Mouse (Mus musculus) induced T-regulatory cell, adult 2 months (primary cell): ENCODE results near the gene Acss2.

Experiments used
- DNase-seq: peaks from one replicate; pipeline ENCODE4 v3.0.0-alpha.2; 2012; ENCODE audit warnings: low read depth

Gene Acss2

DNA sequence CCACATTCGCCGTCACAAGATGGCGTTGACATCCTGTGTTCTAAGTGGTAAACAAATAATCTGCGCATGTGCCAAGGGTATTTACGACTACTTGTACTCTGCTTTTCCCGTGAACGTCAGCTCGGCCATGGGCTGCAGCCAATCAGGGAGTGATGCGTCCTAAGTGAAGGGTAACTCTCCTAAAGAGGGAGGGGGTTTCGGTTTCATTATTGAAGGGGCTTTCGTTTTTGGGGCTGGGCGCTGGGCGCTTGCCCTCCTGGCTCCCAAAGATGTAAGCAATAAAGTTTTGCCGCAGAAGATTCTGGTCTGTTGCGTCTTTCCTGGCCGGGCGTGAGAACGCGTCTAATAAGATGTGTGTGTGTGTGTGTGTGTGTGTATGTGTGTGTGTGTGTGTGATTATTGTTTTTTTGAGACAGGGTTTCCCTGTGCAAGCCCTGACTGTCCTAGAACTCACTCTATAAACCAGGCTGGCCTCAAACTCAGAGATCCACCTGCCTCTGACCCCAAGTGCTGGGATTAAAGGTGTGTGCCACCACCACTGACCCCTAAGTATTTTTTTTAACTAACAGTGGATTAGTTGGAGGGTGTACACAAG lies 20.8 kb downstream of the Acss2 start:
- DNase-seq, result peak; percentile 51

DNA sequence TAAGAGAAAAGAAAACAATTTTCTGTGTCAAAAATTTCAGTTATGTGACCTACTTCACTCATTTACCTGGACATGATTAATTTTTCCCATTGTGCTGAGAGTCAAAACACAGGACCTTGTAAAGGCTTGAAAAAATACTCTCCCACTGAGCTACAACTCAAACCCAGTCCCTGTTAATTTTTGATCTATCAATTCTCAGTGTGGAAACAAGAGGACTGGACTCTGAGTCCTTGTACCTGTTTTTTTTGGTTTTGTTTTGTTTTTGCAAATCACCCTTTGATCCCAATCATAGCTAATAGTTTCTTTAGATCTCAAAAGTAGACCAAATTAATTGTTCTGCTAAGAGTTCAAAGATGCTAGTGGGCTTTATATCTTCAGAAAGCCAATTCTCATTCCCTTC lies 21.9 kb downstream of the Acss2 start:
- DNase-seq, result no peak

DNA sequence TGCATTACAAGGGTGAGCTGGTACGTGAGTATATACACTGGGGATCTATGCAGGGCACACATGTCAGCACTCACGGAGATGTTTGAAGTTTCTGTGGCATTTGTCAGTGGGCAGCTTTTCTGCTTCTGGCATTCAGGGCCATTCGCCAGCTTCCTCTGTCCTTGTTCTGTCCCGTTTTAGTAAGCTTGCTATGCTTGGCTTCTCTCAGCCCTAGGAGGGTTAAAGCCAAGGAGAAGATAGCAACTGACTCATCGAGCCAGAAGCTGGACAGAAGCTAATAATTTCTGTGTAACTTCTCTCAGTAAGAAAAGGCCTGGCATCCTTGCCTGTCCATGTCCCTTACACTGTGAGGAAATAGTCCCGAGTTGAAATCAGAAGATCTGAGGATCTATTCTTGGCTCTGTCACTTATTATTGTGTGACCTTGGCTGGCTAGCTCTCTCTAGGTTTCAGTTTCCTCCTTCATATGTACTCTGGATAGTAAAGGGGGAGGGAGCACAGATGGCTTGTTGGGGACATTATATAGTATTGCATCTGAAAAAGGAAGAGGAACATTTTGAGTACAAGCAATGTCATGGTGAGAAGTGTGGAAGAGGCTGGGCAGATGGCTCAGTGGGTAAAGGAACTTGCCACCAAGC lies 23.2 kb downstream of the Acss2 start:
- DNase-seq, result no peak

DNA sequence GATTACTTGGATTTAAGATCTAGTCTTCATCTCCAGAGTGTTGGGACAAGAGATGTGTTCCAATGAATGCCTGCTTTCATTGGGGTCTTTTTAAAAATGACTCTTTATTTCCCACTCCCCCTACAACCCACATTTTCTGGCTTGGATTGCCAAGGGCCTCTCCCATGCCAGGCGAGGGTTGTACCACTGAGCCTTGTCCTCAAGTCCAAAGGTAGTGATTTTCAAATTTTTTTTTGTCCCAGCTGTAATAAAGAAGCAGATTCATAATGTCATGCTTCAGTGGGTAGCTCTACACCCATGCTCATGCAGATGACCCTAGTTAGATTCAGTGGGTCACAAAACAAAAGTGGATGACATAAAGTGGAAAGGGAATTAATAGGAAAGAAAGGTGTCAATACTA lies 29.2 kb downstream of the Acss2 start:
- DNase-seq, result no peak

DNA sequence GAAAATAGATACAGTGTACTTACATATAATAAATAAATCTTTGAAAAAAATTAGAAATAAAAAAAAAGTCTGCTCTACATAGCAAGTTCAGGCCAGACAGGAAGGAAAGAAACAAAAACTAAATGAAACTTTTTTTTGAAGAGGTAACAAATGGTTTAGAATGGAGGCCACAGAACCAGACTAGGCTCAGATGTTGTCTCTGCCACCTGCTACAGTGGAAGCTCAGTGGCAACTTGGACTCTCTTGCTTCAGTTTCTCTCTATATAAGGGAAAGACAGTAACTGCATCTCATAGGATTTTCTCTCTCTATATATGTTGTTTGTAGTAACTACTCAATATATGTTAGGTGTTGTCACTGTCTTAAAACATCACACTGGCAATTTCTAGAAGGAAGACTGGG lies 34.6 kb downstream of the Acss2 start:
- no peak for DNase-seq

GRCm38 (mm10) chr2:155552949-155553354 lies 35.2 kb downstream of the Acss2 start:
- DNase-seq, result peak; percentile 73

GRCm38 (mm10) chr2:155554426-155554985 lies 36.8 kb downstream of the Acss2 start:
- DNase-seq, result peak; percentile 66

DNA sequence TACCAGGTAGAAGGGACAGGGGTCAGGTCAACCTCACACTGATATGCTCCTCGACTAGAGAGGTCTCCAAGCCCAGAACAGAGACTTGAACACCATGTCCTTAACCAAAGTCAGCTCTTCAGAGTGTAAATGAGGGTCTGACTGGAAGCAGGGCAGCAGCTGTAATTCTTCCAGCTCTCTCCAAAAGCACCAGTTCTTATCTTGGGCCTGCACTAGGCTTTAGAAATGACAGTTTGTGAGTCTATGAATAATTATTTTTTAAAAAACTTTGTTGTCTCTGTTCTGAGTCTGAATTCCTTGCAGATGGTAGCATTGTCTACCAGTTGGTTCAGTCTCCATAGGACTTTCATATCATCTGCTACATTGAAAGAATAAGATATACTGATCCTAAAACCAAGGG lies 44.5 kb downstream of the Acss2 start:
- DNase-seq, result no peak

DNA sequence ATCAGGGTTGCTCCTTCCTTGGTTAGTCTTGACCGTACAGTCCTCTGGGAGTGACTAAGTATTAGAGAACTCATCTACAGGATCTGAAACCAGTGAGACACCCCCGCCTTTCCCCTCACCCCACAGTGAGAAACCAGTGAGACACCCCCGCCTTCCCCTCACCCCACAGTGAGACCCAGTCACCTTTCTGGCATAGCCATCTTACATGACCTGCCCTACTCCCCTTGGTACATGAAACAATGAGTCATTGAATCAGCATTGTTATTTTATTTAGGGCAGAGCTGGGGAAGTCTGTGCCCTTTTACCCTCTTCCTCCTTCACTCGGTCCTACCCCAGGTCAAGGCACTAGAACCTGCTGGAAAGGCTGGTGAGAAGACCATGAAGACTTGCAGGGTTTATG lies 45.2 kb downstream of the Acss2 start:
- DNase-seq, result no peak

- DNase-seq, result no peak
Measured at GRCm38 (mm10) chr2:155567751-155568150, 50.0 kb downstream of the Acss2 start.

DNA sequence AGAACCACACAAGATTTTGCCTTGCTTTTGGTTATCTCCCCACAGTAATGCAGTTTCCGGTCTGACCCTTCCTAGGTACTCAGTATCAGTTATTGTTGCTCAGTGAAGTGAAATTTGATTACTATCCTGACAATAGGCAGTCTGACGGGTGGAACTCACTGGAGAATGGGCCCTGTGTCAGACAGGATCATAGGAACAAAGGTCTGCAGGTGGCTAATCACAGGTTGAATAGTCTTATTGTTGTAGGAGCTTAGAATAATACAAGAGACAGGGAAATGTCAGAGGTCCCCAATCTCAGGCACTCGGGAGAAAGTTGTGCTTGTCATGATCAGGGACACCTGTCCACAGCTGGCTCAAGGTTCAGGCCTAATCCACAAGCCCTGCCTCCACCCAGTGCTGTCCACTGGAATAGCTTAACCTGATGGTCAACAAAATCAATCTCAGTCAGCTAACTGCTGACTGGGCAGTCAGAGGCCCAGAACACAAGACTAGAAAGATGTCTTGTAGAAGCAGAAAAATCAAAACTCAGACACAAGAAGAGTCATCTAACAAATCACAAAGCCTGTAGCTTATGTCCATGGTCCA lies 51.6 kb downstream of the Acss2 start:
- DNase-seq, result no peak

GRCm38 (mm10) chr2:155573001-155573400 lies 55.3 kb downstream of the Acss2 start:
- DNase-seq, result no peak

DNA sequence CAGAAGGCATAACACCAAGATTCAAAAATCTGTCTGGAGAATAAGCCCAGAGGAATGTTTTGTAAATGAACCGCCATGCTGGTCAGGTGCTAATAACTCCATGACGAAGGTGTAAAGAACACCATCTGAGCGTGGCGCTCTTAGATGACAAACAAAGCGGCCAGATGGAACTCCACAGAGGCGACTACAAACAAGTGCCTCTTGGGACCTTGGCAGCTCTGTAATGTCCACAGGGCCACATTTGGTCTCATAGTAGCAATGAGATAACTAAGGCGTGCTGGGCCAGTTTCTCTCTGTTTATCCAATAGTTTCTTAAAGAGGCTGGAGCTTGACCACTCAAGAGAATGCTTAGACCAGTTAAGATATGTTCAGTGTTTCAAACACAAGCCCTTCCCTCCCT lies 56.2 kb downstream of the Acss2 start:
- DNase-seq, result no peak

DNA sequence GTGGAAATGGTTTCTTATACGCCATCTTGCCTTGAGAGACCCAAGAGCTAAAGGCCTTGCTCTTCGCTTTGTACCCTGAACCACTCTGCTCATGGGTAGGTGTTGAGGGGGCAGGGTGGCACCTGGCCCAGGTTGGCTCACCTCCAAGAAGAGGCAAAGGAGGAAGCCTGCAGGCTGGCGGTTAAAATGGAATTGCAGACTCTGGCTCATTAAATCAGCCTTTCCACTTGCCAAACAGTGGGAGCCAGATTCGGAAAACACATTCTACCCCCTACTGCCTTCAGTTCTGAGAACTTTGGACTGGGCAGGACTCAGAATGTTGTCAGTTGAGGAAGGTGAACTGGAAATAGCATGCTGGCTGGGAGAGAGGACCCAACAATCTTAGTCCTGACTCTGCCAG lies 57.0 kb downstream of the Acss2 start:
- DNase-seq, result no peak

DNA sequence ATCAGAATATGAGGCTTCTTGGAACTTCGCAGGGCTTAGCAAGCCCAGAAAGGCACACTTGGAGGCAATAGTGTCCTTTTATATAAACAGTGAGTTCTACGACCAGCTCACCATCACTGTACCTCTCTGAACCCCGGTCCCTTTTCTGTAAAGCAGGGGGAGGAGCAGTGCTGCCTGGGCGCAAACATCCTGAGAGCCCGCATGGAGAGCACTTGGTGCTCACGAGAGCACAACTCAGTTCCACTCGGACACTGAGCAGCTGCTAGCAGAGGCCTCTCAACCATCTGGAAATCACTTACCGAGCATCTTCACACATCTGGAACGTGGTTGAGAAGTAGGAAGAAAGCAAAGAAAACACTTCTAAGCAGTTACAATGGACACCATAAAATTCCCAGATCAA lies 58.9 kb downstream of the Acss2 start:
- DNase-seq, result no peak

DNA sequence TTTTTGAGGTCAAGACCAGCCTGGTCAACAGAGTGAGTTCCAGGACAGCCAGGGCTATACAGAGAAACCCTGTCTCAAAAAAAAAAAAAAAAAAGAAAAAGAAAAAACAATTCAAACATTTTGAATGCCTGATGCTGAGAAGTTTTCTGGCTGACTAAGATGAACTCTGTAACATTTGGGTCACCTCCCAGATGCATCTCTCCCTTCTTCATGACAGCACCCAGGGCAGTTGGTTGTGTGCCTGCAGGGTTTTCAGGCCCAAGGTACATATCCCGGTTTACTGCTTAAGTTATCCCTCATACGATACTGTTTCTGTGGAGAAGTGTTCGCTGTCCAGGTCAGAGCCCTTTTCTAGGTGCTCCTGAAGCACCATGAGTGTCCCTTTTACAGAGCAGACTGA lies 62.6 kb downstream of the Acss2 start:
- no peak for DNase-seq

- DNase-seq, result no peak
Measured at GRCm38 (mm10) chr2:155582384-155582995, 64.7 kb downstream of the Acss2 start.

DNA sequence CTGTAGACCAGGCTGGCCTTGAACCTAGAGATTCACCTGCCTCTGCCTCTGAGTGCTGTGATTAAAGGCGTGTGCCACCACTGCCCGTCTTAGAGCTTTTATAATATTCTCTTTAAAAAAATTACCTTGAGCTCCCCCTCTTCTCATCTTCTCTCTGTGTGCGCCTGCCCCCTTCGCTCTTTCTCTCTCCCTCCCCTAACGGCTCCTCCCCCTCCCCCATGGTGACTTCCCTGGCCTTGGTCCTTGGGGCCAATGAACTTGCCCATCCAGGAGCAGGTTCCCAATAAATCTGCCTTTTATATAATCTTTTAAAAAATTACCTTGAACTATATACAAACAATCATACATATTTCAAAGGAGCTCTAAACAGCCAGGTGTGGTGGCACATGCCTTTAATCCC lies 65.2 kb downstream of the Acss2 start:
- DNase-seq, result no peak

DNA sequence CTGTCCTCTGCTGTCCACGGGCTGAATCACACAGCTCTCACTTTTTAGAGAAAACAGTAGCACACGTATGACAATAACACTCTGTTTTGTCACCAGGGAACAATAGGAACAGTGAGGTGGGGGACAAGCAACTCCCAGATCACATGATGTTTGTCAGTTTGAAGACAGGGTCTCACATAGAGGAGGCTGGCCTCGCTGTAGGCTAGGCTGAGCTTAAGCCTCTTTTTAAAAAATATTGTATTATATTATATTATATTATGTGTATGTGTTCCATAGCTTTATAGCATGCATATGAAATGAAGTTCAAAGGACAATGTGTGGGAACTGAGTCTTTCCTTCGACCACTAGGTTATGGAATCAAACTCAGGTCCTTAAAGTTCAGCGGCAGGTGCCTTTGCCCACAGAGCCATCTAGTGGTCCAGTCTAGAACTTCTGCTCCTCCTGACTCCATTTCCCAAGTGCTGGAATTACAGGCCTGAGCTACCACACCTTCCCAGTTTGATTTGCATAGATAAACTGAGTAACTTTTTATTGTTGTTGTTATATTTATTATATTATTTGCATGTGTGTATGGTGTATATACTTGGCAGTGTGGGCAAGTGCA lies 66.3 kb downstream of the Acss2 start:
- DNase-seq, result peak; percentile 76

GRCm38 (mm10) chr2:155585082-155585481 lies 67.3 kb downstream of the Acss2 start:
- no peak for DNase-seq

DNA sequence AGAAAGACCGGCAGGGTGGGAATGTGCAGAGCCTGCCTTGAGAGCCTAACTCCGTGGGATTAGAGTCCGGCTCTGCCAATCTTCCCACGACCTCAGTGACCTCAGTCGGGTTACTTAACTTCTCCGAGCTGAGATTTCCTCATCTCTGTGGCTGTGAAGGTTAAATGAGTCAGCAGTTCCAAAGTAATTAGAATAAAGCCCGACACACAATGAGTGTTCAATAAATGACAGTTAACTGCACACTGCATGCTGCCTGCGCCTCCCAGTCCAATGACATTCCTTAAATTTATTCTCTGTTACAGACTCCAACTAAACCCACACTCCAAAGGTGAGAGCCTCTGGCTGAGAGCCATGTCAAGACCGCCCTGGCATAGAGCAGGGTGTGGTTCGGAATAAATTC lies 67.7 kb downstream of the Acss2 start:
- no peak for DNase-seq

DNA sequence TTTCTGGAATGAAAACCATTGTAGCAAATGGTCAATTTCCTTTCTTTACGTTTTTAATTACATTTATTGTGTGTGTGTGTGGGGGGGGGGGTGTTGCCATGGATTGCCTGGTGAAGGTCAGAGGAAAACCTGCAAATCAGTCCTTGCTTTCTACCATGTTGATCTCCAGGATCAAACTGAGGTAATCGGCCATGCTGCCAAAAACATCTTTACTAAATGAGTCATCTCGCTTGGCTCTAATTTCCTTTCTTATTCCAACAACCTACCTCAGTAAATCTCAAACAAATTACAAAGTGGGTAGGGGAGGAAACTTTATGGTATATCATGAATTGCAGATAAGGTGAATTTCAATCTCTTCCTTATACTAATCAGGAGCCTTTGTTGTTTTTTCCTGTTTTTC lies 70.4 kb downstream of the Acss2 start:
- DNase-seq, result no peak

- no peak for DNase-seq
Measured at GRCm38 (mm10) chr2:155589521-155589920, 71.8 kb downstream of the Acss2 start.
